Mouse (Mus musculus) heart, adult 2 months (tissue): ENCODE measurements at regions not wholly inside any gene's neighbourhood (a gene's known extent, or its start where the extent isn't known, plus 50 kb on each side); places are given as distances from the start of the nearest gene placed in this dataset.
A peak's percentile ranks its signal among the peaks of the same experiment; 100 is the strongest.

Experiments
- DNase-seq, 2 experiments: peaks; one replicate each; pipeline ENCODE4 v3.0.0; 2021
- H3K27ac ChIP-seq: fragments of 200-600 bp; 2 replicates; pipeline ENCODE4 v1.8.1; 2022
- H3K27me3 ChIP-seq: fragments of 200-500 bp; 2 replicates; pipeline ENCODE4 v1.6.1; 2012; ENCODE audit warnings: mild to moderate bottlenecking, low read length, inconsistent platforms, mixed read lengths; ENCODE audit not compliant: control insufficient read depth, insufficient read depth
- H3K36me3 ChIP-seq: fragments of 200-500 bp; 2 replicates; pipeline ENCODE4 v1.6.1; 2012; ENCODE audit warnings: low read length, inconsistent platforms; ENCODE audit not compliant: control insufficient read depth, insufficient read depth
- H3K4me1 ChIP-seq: fragments of 200-500 bp; 2 replicates; pipeline ENCODE4 v1.6.1; 2011; ENCODE audit warnings: low read length; ENCODE audit not compliant: control insufficient read depth, insufficient read depth
- H3K4me3 ChIP-seq: fragments of 200-600 bp; 2 replicates; pipeline ENCODE4 v1.8.1; 2022
- H3K79me2 ChIP-seq: fragments of 200-500 bp; replicated peaks from 2 replicates; pipeline ENCODE4 v1.6.1; 2012; ENCODE audit warnings: mild to moderate bottlenecking, inconsistent platforms, low read length, moderate library complexity, mixed read lengths; ENCODE audit not compliant: control insufficient read depth, insufficient read depth
- H3K9ac ChIP-seq: fragments of 200-500 bp; 2 replicates; pipeline ENCODE4 v1.6.1; 2012; ENCODE audit warnings: low read depth, mild to moderate bottlenecking, control low read depth, inconsistent platforms, low read length, mixed read lengths
- CTCF ChIP-seq: fragments of 200-600 bp; IDR thresholded peaks from 2 replicates; pipeline ENCODE4 v1.8.1; 2022; ENCODE audit warnings: antibody characterized with exemption, mild to moderate bottlenecking, moderate library complexity
- EP300 ChIP-seq: fragments of 200-500 bp; IDR thresholded peaks from 2 replicates; pipeline ENCODE4 v1.6.1; 2011; ENCODE audit warnings: low read depth, low read length, control low read depth; ENCODE audit not compliant: insufficient read depth
- POLR2A ChIP-seq: fragments of 200-500 bp; IDR thresholded peaks from 2 replicates; pipeline ENCODE4 v1.6.1; 2011; ENCODE audit warnings: mild to moderate bottlenecking, low read depth, low read length, control low read depth; ENCODE audit not compliant: insufficient read depth
- WGBS: fragments of 180-500 bp; shearing (Covaris S2); methylation state at CpG from one replicate; pipeline ENCODE4 v1.1.7; 2018; 5-methylcytosine and 5-hydroxymethylcytosine counted together
- intact Hi-C: fragments of 180-260 bp; cut with DNase I; formaldehyde crosslinking; loops from one replicate; pipeline ENCODE4 v1.15.1; 2025

DNA sequence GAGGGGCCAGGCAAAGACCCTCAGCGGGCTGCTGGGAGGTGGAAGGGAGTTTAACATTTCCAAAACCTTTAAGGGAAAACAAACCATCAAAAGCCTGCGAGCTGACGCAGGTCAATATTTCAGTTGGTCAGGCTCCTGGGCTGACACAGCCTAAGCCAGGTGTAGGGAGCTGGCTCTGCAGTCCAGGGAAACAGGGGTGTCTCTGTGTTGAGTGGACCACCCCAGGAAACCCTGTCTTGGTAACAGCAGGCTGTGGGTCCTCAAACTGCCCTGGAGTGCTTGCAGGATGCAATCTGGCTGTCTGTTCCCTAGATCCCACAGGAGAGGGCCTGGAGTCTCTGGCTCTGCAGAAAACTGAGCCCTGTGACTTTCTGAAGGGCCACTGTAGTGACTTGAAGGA, 236.2 kb upstream of the Tle3 start:
- no peak for TF ChIP-seq POLR2A
- Histone ChIP-seq H3K9ac (no peak overlapping the region), H3K4me3 (no peak overlapping the region), H3K27me3 (no peaks in the 10 kb centered on the region), H3K36me3 (no peaks in the 10 kb centered on the region), H3K4me1 (no peaks in the 10 kb centered on the region), H3K27ac (no peak overlapping the region), H3K79me2 (no peaks in the 10 kb centered on the region)
- DNase-seq, result no peak
- intact Hi-C loops, result no loop called here
- WGBS, result 76% methylated on average over 3 of the region's 3 CpGs

DNA sequence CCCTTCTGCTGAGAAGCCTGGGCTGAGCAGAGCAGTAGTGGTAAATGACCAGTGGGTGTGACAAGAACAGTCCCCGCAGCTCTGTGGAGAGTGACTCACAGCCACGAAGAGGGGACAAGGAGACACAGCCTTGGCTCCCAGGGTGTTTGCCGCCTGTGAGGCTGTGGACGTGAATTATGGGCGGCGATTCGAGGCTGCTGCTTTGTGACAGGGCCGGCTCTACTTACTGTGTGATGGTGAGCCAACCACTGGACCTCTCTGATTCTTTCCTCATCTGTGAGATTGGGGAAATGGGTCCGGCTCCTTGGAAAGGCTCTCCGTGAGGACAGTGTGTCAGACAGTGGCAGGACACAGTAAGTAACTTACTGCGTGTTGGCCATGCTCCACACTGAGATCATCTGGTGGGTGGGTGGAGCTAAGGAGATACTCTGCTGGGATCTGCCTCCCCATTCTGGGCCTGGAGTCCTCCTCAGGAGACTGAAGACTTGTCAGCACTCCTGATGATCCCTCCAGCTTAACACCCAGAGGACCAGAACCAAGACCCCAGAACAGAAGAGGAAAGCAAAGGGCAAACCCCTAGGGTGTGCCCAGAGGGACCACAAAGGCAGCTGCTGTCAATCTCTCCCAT, 233.3 kb upstream of the Tle3 start:
- intact Hi-C loops, result no loop called here
- peak; percentile 24 to 28 for DNase-seq
- Histone ChIP-seq H3K79me2 (no peaks in the 10 kb centered on the region), H3K27me3 (no peaks in the 10 kb centered on the region), H3K9ac (no peak overlapping the region), H3K36me3 (no peaks in the 10 kb centered on the region), H3K4me1 (no peaks in the 10 kb centered on the region), H3K27ac (no peak overlapping the region), H3K4me3 (no peak overlapping the region)
- TF ChIP-seq EP300 (no peak), CTCF (no peak), POLR2A (no peak)
- WGBS, result 54% methylated on average over 11 of the region's 11 CpGs

DNA sequence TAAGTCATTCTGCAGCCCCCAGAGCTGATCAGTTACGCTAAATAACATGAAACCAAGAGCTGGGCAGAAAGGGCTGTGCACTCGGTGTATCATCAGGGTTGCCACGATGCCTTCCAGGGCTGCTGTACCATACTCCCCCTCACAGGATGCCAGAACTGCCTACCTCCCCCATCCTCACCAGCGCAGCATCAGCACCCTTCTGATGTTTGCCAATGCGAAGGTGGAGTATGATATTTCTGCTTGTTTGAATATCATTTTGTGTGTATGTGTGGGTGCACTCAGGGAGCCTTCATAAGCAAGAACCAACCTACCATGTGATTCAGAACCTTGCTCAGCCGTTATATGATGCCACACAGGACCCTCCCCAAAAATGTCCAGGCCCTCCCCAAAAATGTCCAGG, 229.1 kb upstream of the Tle3 start:
- intact Hi-C loops, result no loop called here
- WGBS, result 90% methylated on average over 6 of the region's 6 CpGs
- no peak for DNase-seq

DNA sequence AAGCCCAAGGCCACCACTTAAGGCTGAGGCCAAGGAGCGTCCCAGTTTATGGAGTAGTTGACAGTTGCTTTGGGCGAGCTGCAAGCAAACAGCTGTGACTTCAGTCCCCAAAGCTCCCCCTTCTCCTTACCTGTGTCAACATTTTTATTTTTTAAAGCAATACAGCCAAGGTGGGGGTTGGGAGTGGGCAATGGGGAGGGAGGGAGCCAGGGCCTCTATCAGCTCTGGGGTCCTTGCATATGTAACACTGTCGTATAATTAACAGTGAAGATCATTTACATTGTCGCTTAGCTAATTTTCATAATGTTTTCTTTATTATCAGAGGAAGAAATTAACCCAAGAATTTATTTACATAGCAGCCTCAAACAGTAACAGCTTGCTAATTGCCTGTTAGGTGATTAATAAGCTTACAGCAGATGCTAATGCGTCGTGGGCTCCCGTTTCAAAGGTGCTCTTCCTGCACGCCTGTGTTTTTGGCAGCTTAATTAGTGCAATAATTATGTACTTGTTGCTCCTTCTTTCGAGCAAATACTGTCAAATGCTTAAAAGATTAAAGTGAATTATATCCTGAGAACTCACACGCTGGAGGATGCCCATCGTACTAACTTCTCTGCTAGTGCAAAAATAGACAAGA, 227.4 kb upstream of the Tle3 start:
- TF ChIP-seq EP300 (no peak), CTCF (no peak), POLR2A (no peak)
- H3K36me3 ChIP-seq, result no peaks in the 10 kb centered on the region
- H3K27ac ChIP-seq, result no peak overlapping the region
- intact Hi-C loops, result no loop called here
- H3K79me2 ChIP-seq, result no peaks in the 10 kb centered on the region
- no peaks in the 10 kb centered on the region for H3K4me1 ChIP-seq
- H3K4me3 ChIP-seq, result no peak overlapping the region
- H3K9ac ChIP-seq, result no peak overlapping the region
- H3K27me3 ChIP-seq, result no peaks in the 10 kb centered on the region
- DNase-seq, result no peak
- WGBS, result 84% methylated on average over 11 of the region's 11 CpGs

More for the DNA sequence above, 229.1 kb upstream of the Tle3 start:
- no peaks in the 10 kb centered on the region for H3K4me1 ChIP-seq
- TF ChIP-seq POLR2A (no peak), EP300 (no peak), CTCF (no peak)
- no peaks in the 10 kb centered on the region for H3K79me2 ChIP-seq
- H3K36me3 ChIP-seq, result no peaks in the 10 kb centered on the region
- no peak overlapping the region for H3K9ac ChIP-seq
- no peak overlapping the region for H3K4me3 ChIP-seq
- no peaks in the 10 kb centered on the region for H3K27me3 ChIP-seq
- H3K27ac ChIP-seq, result no peak overlapping the region

DNA sequence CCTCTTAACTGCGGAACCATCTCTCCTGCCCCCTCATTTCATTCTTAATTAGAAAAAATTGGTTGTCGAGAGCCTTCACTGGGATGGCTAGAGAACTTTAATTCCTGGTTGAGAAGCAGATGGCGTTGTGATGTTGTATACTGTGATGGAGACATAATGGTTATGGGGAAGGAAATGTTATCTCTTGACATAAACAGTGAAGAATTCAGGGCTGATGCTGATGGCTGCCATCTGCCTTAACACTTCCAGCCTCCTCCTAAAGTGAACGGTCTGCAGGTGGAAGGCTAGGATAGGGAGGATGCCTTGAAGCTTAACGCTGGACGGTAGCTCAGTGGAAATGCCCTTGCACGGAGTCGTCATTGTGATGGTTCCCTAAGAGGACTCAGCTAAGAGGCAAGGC, 226.4 kb upstream of the Tle3 start:
- Histone ChIP-seq H3K4me1 (no peaks in the 10 kb centered on the region), H3K4me3 (no peak overlapping the region), H3K27me3 (no peaks in the 10 kb centered on the region), H3K36me3 (no peaks in the 10 kb centered on the region), H3K27ac (no peak overlapping the region), H3K79me2 (no peaks in the 10 kb centered on the region), H3K9ac (no peak overlapping the region)
- DNase-seq, result no peak
- no peak for TF ChIP-seq CTCF
- no peak for TF ChIP-seq EP300
- TF ChIP-seq POLR2A, result no peak
- intact Hi-C loops, result no loop called here
- 84% methylated on average over 8 of the region's 8 CpGs for WGBS

DNA sequence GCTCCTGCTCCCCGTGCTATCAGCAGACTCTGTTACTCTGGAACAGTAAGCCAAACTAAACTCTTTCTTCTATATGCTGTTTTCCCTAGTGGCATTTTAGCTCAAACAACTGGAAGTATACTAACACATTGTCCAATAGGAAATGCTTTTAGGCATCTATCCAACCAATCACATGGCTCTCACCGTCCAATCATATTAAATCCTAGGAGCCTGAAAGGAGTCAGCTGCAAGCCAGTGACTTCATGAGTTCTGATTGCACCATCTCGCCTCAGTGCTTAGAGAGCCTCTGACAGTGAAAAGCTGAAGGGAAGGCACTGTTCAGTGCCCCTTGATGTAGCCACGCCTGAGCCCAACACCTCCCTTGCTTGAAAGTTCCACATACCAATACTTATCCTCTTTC, 221.0 kb upstream of the Tle3 start:
- no peak for TF ChIP-seq EP300
- TF ChIP-seq POLR2A, result no peak
- TF ChIP-seq CTCF, result no peak
- Histone ChIP-seq H3K36me3 (no peaks in the 10 kb centered on the region), H3K9ac (no peak overlapping the region), H3K27me3 (no peaks in the 10 kb centered on the region), H3K79me2 (no peaks in the 10 kb centered on the region), H3K4me3 (no peak overlapping the region), H3K4me1 (no peaks in the 10 kb centered on the region), H3K27ac (no peak overlapping the region)
- no peak for DNase-seq
- WGBS, result 69% methylated on average over 4 of the region's 4 CpGs
- intact Hi-C loops, result no loop called here
